ENCODE assay signal across 7 mouse cellular contexts in genomic region chr3:94483790-94484439, GRCm38 (mm10). TPM values are rescaled to one million over a fixed set of nuclear protein-coding genes. Genes with fewer than 3 reads are reported as not detected.
DNase-seq lines count a peak whose midpoint lies in the region; ATAC-seq lines count a peak whose summit lies in the region.

No protein-coding gene starts in this region.

- H3K27ac ChIP-seq in forebrain, embryonic 10.5 days: peak overlapping the region; percentile 85
- peak overlapping the region; percentile 95 for H3K27ac ChIP-seq in midbrain, embryonic 13.5 days

- H3K4me3 ChIP-seq in forebrain, embryonic 10.5 days: peak overlapping the region; percentile 32
- H3K4me3 ChIP-seq in midbrain, embryonic 13.5 days (replicated peaks): peak overlapping the region; percentile 23

- no peaks in the 10 kb centered on the region for H3K9me3 ChIP-seq in forebrain, embryonic 10.5 days
- H3K9me3 ChIP-seq in midbrain, embryonic 13.5 days: no peaks in the 10 kb centered on the region

- H3K9ac ChIP-seq in midbrain, embryonic 13.5 days (replicated peaks): peak overlapping the region; percentile 37

- WGBS in forebrain, embryonic 10.5 days: 10% methylated on average over 20 of the region's 20 CpGs
- WGBS in midbrain, embryonic 13.5 days: 4% methylated on average over 20 of the region's 20 CpGs

- peak overlapping the region; percentile 98 for H3K4me2 ChIP-seq in midbrain, embryonic 13.5 days (replicated peaks)

- H3K27me3 ChIP-seq in forebrain, embryonic 10.5 days (ENCODE audit: poor library complexity, severe bottlenecking): peaks cover 33% of the 10 kb centered on the region
- H3K27me3 ChIP-seq in midbrain, embryonic 13.5 days: no peaks in the 10 kb centered on the region

- H3K4me1 ChIP-seq in forebrain, embryonic 10.5 days: peaks cover 93% of the 10 kb centered on the region
- H3K4me1 ChIP-seq in midbrain, embryonic 13.5 days (replicated peaks): peaks cover 94% of the 10 kb centered on the region

- peaks cover 32% of the 10 kb centered on the region for H3K36me3 ChIP-seq in forebrain, embryonic 10.5 days (replicated peaks)
- H3K36me3 ChIP-seq in midbrain, embryonic 13.5 days: peaks cover 67% of the 10 kb centered on the region

- ATAC-seq in midbrain, embryonic 13.5 days: peak; percentile 90

- DNase-seq in R1 (ENCODE audit: low read depth, low spot score): peak; percentile 83
- DNase-seq in brain, adult 2 months (ENCODE audit: low read depth, low spot score): peak; percentile 97
- peak; percentile 96 for DNase-seq in forebrain, embryonic 10.5 days (ENCODE audit: extremely low spot score, low spot score)
- DNase-seq in layer of hippocampus, adult 11-12 months (ENCODE audit: low spot score): peak; percentile 95
- peak; percentile 94 for DNase-seq in telencephalon, adult 2 months (ENCODE audit: low read depth, low spot score)
- DNase-seq in heart, adult 9 months (ENCODE audit: low spot score in 2 of 2): no peak

RNA-seq across cellular contexts. Expression of gene Riiad1, which starts 3.8 kb away (rescaled TPM):
- polyA plus RNA-seq in forebrain, embryonic 10.5 days (2016; fragmentation: Nextera tagmentation; extraction: Ambion mirVana): 6.0 and 6.9 TPM in 2 replicates
- 24.3 and 26.1 TPM in 2 replicates for polyA plus RNA-seq in midbrain, embryonic 13.5 days (2015; fragmentation: Nextera tagmentation; extraction: Ambion mirVana)

RNA-seq across cellular contexts. Expression of gene Celf3, which starts 5.8 kb away (rescaled TPM):
- 34.7 and 46.8 TPM in 2 replicates for polyA plus RNA-seq in forebrain, embryonic 10.5 days (2016; fragmentation: Nextera tagmentation; extraction: Ambion mirVana)
- polyA plus RNA-seq in midbrain, embryonic 13.5 days (2015; fragmentation: Nextera tagmentation; extraction: Ambion mirVana): 396 and 399 TPM in 2 replicates

RNA-seq across cellular contexts. Expression of gene Oaz3, which starts 40.2 kb away (rescaled TPM):
- polyA plus RNA-seq in forebrain, embryonic 10.5 days (2016; fragmentation: Nextera tagmentation; extraction: Ambion mirVana): 0.62 and 0.81 TPM in 2 replicates
- polyA plus RNA-seq in midbrain, embryonic 13.5 days (2015; fragmentation: Nextera tagmentation; extraction: Ambion mirVana): 0.89 and 1.2 TPM in 2 replicates

RNA-seq across cellular contexts. Expression of gene Mrpl9, which starts 40.8 kb away (rescaled TPM):
- polyA plus RNA-seq in forebrain, embryonic 10.5 days (2016; fragmentation: Nextera tagmentation; extraction: Ambion mirVana): 70.9 and 74.5 TPM in 2 replicates
- 61.3 and 63.2 TPM in 2 replicates for polyA plus RNA-seq in midbrain, embryonic 13.5 days (2015; fragmentation: Nextera tagmentation; extraction: Ambion mirVana)

Comparison
In these comparisons a context has a peak if more than half of its experiments do, and no peak if none do; other contexts are left out.
1. DNase-seq: peak in R1 (single experiment), brain, adult 2 months (single experiment), forebrain, embryonic 10.5 days (single experiment), layer of hippocampus, adult 11-12 months (single experiment) and telencephalon, adult 2 months (single experiment); none in heart, adult 9 months (0 of 2).